Mouse (Mus musculus) large intestine, adult 2 months (tissue): ENCODE data around the gene Fgd6. TPM values are rescaled to one million over a fixed set of nuclear protein-coding genes. Genes with fewer than 3 reads are reported as not detected.
A peak's percentile ranks its signal among the peaks of the same experiment; 100 is the strongest.

Source experiments
- DNase-seq: peaks from one replicate; pipeline ENCODE4 v3.0.0-alpha.2; 2012; ENCODE audit warnings: low read depth, low spot score
- WGBS: fragments of 180-500 bp; shearing (Covaris S2); methylation state at CpG from one replicate; pipeline ENCODE4 v1.1.7; 2018; 5-methylcytosine and 5-hydroxymethylcytosine counted together
- polyA plus RNA-seq: library from polyadenylated mRNA; depleted of rRNA; stranded (reverse); fragments of >200 nt; gene quantifications from 2 replicates; pipeline ENCODE4 v1.2.3, GENCODE M21; 2012

Gene Fgd6
- polyA plus RNA-seq, 1 experiment: 3.8 TPM

- 90% methylated on average over 7 of the region's 7 CpGs for WGBS
- no peak for DNase-seq
Observed at GRCm38 (mm10) chr10:94122595-94122994, 86.8 kb downstream of the Fgd6 start.

- 89% methylated on average over 5 of the region's 5 CpGs for WGBS
- no peak for DNase-seq
Observed at GRCm38 (mm10) chr10:94123581-94123980, 87.8 kb downstream of the Fgd6 start.

- WGBS: 84% methylated on average over 5 of the region's 5 CpGs
- no peak for DNase-seq
Observed at GRCm38 (mm10) chr10:94124376-94124775, 88.6 kb downstream of the Fgd6 start.

GRCm38 (mm10) chr10:94129680-94130119, 93.9 kb downstream of the Fgd6 start:
- no peak for DNase-seq
- WGBS: 14% methylated on average over 9 of the region's 9 CpGs

- WGBS: 82% methylated on average over 8 of the region's 8 CpGs
- no peak for DNase-seq
Observed at GRCm38 (mm10) chr10:94133081-94133480, 97.3 kb downstream of the Fgd6 start.

- 88% methylated on average over 7 of the region's 7 CpGs for WGBS
- DNase-seq: no peak
Observed at GRCm38 (mm10) chr10:94133674-94134073, 97.9 kb downstream of the Fgd6 start.

GRCm38 (mm10) chr10:94134535-94135390, 99.0 kb downstream of the Fgd6 start:
- DNase-seq: no peak
- WGBS: 92% methylated on average over 12 of the region's 12 CpGs

- DNase-seq: no peak
- 90% methylated on average over 10 of the region's 10 CpGs for WGBS
Observed at GRCm38 (mm10) chr10:94138890-94139482, 103.2 kb downstream of the Fgd6 start.

GRCm38 (mm10) chr10:94140227-94140931, 104.6 kb downstream of the Fgd6 start:
- DNase-seq: no peak
- WGBS: 86% methylated on average over 3 of the region's 3 CpGs

GRCm38 (mm10) chr10:94142427-94142826, 106.6 kb downstream of the Fgd6 start:
- DNase-seq: no peak
- WGBS: 89% methylated on average over 3 of the region's 3 CpGs

- 67% methylated on average over 5 of the region's 5 CpGs for WGBS
- DNase-seq: no peak
Observed at GRCm38 (mm10) chr10:94144581-94144980, 108.8 kb downstream of the Fgd6 start.

- WGBS: 5% methylated on average over 8 of the region's 8 CpGs
- DNase-seq: peak; percentile 29
Observed at GRCm38 (mm10) chr10:94147391-94147755, 111.6 kb downstream of the Fgd6 start.

- DNase-seq: peak; percentile 58
- WGBS: under 1% methylated on average over 64 of the region's 64 CpGs
Observed at GRCm38 (mm10) chr10:94147756-94148531, 112.1 kb downstream of the Fgd6 start, which contains the start of gene Nr2c1. Gene Nr2c1, plus strand, starts transcription at chr10:94148023.

GRCm38 (mm10) chr10:94151488-94151887, 115.7 kb downstream of the Fgd6 start:
- DNase-seq: no peak
- 38% methylated on average over 4 of the region's 4 CpGs for WGBS

GRCm38 (mm10) chr10:94153841-94154240, 118.0 kb downstream of the Fgd6 start:
- no peak for DNase-seq

- 94% methylated on average over 6 of the region's 6 CpGs for WGBS
- no peak for DNase-seq
Observed at GRCm38 (mm10) chr10:94158962-94159361, 123.2 kb downstream of the Fgd6 start.

GRCm38 (mm10) chr10:94159406-94159805, 123.6 kb downstream of the Fgd6 start:
- DNase-seq: no peak
- WGBS: 91% methylated on average over 4 of the region's 4 CpGs

GRCm38 (mm10) chr10:94161051-94161765, 125.4 kb downstream of the Fgd6 start:
- WGBS: 90% methylated on average over 5 of the region's 5 CpGs
- no peak for DNase-seq

- 94% methylated on average over 7 of the region's 7 CpGs for WGBS
- no peak for DNase-seq
Observed at GRCm38 (mm10) chr10:94162031-94162430, 126.2 kb downstream of the Fgd6 start.
